Mouse (Mus musculus) cerebellum, postnatal 25 days (tissue): ENCODE data around the gene Bbs9.

Experiments used
- DNase-seq, 2 experiments: peaks; one replicate each; pipeline ENCODE4 v3.0.0; 2021; ENCODE audit warnings: mixed read lengths in 2 of 2

Gene Bbs9

GRCm38 (mm10) chr9:22905434-22905833 lies 429.9 kb downstream of the Bbs9 start:
- no peak for DNase-seq

GRCm38 (mm10) chr9:22916808-22917207 lies 441.3 kb downstream of the Bbs9 start:
- DNase-seq, result no peak

DNA sequence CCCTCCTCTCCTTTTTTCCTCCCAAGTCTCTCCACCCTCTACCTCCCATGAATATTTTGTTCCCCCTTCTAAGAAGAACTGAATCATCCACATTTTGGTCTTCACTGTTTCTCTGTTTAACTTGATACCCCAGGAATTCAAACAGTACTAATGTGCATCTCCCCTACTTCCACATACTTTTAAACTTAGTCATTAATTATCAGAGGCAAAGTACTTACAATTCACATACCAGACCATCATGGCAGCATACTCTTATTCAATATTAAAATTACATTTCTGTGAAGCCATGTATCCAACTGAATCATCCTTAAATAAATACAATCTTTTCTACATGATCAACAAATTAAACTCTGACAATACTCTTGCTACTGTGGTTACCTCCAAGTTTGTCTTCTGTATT lies 460.1 kb downstream of the Bbs9 start:
- no peak for DNase-seq
